Mouse (Mus musculus) ovary, postnatal 10 days (tissue): ENCODE data around the gene Sugct.
"Not testable (repeated sequence)": the region's sequence is repeated elsewhere in the genome, so short reads cannot be mapped to it uniquely, and the experiment has no call there.

ENCODE experiments used
- DNase-seq: peaks from one replicate; pipeline ENCODE4 v3.0.0; 2022; ENCODE audit warnings: low spot score

The Sugct gene

GRCm38 (mm10) chr13:17604670-17605069 lies 90.7 kb downstream of the Sugct start:
- no peak for DNase-seq

- no peak for DNase-seq
Observed at GRCm38 (mm10) chr13:17603756-17604155, 91.6 kb downstream of the Sugct start.

- no peak for DNase-seq
Observed at GRCm38 (mm10) chr13:17585267-17585913, 110.0 kb downstream of the Sugct start.

DNA sequence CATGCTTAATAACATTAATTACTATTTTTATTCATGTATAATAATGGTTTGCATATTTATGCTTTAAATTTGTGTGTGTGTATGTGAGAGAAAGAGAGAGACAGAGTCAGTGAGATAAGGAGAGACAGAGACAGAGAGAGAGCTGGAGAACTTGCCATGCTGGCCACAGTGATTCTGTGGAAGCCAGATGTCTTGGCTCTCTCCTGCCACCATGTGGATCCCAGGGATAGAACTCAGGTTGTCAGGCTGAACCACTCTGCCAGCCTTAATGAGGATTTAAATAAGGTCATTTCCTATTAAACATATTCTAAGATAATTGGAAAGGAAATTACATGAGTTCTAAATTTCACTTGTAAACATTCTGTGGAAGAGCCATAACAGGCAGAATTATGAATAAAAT lies 110.5 kb downstream of the Sugct start:
- no peak for DNase-seq

DNA sequence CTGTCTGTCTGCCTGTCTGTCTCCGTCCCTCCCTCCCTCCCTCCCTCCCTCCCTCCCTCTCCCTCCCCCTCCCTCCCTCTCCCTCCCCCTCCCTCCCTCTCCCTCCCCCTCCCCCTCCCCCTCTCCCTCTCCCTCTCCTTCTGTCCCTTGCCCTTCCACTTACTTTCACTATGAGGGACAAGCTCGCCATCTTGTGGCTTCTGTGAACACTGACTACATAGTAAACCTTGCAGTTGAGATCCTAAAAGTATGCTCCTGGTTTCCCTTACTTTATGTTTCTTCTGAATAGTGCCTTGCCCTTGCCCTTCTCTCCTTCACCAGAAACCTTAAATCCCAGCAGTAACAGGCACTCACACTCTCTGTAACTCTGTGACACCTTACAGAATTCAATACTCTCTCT lies 113.7 kb downstream of the Sugct start:
- DNase-seq = no peak

GRCm38 (mm10) chr13:17559357-17559756 lies 136.0 kb downstream of the Sugct start:
- no peak for DNase-seq

DNA sequence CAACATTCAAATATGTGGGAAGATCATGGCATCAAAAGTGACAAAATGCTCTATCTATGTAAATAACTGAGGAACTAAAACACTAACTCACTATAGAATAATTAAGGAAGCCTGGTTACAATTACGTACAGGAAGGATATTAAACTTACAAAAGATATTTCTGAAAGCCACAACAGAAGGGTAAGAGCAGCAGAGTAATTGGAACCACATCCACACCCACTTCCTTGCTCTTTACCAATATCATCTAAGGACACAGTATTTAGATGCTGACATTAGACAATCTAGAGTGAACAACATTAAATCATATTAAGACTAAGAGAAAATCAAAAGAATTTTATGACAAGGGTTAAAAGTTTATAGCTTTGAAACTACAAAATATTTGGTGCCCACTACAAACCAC lies 159.0 kb downstream of the Sugct start:
- DNase-seq = no peak

DNA sequence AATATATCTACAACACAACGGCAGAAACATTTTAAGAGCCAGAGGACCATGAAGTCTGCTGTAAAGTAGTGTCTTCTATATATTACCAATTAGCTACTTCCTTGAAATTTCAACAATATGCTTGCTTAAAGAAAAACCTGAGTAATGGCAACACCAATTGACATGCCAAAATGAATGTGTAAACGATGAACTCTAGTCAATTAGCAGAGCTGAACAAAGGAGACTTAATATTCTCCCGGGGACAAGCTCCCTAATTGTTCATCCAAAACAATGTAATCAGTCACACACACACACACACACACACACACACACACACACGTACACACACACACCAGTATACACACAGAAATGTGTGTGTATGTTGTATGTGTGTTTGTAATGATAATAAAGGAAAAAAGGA lies 160.5 kb downstream of the Sugct start:
- DNase-seq = no peak

DNA sequence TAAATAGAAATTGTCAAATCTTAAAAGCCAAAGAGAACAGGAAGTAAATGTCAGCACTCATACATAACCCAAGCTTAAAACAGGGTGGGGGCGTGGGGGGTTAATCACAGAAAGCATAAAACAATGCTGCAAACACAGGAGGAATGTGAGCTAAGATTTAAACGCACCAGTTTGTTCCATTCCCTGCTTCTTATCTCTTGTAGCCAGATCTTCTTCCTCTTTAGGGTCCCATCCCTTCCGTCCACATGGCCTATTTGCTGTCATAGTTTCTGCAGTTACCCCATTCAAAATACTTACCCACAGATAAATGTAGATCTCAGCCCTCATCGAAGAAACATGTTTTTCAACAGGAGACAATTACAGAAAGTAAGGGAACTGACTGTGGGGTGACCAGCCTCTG lies 160.9 kb downstream of the Sugct start:
- DNase-seq = no peak

DNA sequence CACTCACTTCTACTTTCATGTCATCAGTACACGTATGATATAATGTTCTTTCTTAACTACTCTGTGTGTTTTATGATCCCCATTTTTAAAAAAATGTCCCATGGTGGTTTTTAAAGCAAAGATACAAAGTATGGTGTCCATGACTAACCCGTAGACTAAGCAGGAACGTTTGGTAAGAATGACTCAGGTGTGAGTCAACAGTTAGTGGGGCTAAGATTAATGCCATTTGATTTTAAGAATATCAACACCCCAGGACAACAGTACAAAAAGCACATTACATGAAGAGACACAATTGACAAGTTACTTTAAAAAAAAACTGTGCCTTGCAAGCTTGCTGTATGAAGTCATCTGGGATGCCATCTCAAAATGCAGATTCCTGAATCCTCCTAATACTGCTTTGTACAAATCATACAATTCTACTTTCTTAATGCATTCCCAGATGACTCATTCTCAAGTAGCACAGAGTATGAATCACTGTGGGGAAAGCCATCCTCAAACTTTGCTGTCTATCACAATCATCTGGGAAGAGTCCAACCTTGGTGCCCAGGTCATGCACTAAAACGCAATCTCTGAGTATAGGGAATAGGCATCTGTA lies 184.1 kb downstream of the Sugct start:
- DNase-seq = no peak

- no peak for DNase-seq
Observed at GRCm38 (mm10) chr13:17494936-17495335, 200.4 kb downstream of the Sugct start.

GRCm38 (mm10) chr13:17494056-17494574 lies 201.2 kb downstream of the Sugct start:
- no peak for DNase-seq

DNA sequence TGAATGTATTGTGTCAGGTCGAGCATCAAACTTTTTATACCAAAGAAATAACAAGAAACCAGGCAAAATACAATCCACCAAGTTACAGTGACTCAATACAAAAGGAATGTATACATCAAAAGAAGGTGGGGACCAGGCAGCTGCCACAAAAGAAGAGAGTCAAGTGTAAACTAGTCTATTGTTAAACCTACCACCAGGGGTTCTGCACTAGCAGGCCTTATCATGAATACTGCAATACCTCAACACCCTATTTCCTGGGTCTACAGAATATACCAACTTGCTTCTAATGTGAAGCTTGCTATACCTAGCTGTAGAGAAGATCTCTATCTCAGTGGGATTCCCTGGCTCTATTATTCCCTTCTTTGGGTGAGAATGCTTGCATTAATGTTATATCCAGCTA lies 237.4 kb downstream of the Sugct start:
- not testable (repeated sequence) for DNase-seq

DNA sequence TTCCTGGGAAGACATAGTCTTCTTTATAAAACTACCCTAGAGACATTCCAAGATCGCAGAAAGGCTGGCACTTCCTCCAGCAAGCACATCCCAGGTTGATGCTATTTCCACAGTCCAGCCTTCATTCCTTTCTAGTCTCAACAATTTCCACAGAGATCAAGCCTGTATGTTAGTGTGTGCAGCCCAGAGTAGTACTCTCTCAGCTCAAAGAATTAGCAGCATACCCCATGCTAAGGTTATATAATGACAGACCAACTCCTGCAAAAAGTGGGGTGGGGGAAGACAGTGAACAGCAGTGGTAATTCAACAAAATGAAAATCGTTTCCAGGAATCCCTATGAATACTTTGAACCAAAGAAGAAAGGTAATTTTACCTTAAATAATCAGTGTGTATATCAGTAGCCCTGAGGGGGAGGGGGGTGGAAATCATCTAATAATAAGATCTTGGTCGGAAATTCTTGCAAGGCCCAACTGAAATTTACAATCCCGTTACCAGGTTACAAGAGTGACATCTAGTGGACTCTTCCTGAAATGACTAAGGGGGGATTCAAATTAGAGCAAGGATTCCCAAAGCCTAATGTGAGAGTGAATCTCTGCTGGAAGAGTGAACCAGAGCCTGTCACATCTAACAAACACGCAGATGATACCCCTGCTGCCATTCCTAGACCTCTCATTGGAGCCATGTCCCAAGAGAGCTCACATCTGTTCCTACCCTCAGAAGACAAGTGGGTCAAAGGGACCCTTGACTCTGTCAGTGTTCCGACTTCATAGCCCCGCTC lies 263.0 kb downstream of the Sugct start:
- no peak for DNase-seq

DNA sequence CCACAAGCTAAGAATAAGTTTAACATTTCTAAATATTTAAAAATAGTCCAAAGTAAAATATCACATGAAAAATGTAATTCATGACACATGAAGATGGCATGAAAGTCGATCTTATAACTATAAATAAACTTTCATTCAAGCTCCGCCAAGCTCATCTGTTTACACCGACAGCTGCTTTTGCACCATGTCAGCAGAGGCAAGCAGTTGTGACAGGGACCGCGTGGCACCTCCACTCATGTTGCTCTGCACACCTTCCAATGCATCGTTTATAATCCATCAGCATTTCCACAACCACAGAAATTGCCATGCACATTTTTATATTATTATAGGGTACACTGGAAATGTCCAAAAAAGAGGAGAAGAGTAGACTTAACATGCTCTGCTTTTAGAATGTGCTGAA lies 273.5 kb downstream of the Sugct start:
- DNase-seq = no peak

DNA sequence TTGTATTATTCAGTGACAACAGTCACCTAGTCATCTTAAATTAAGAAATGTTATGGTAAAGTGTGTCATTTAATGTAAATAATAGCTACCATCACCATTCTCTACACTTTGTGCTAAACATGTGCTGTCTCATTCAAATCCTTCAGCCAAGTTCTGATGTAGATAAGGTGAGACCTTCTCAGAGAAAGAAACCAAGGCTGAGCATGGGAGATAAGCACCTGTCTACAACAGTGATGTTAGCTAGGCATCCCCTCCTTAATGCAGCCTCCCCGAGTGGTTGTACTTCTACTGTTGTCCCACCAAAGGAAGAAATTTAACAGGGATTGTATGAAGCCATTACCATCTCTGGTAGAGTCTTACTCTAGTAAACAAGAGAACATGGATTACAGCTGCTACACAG lies 274.8 kb downstream of the Sugct start:
- no peak for DNase-seq

DNA sequence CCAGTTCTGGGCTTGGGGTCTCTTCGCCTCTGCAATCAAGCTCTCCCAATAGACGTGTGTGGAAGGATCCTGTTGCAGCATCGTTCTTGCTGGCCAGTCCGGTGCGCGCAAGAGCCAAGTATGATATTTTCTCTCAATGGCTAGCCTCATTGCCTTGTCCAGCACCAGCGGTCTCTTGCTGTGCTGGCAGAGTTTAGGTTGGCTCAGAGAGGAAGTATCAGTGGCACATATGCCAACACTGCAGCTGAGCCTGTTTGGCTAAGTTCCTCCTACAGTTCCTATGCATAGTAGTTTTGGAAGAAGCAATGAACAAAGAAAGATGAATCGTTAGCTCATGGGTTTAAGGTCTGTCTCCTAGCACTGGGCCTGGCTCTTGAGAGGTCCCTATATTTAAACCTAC lies 352.5 kb downstream of the Sugct start:
- DNase-seq = no peak

- DNase-seq = no peak
Observed at GRCm38 (mm10) chr13:17335885-17336540, 359.3 kb downstream of the Sugct start.

- DNase-seq = no peak
Observed at GRCm38 (mm10) chr13:17326863-17327262, 368.5 kb downstream of the Sugct start.

DNA sequence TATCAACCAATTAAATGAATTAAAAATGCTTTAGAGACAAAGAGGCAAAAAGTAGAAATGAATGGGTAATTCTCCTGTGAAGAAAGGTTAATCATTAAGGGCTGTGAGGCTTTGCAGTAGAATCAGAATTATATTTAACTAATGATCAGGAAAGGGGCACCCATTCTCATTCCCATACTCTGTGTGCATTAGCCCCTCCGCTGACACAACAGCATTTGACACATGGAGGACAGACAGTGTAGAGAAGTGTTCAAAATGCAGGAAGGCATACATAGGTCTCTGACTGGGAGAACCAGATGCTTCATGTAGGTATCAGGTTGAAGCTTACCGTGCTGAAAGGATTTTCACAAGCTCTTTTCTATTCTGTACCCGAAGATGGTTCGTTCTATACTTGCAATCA lies 393.8 kb downstream of the Sugct start:
- DNase-seq = no peak

DNA sequence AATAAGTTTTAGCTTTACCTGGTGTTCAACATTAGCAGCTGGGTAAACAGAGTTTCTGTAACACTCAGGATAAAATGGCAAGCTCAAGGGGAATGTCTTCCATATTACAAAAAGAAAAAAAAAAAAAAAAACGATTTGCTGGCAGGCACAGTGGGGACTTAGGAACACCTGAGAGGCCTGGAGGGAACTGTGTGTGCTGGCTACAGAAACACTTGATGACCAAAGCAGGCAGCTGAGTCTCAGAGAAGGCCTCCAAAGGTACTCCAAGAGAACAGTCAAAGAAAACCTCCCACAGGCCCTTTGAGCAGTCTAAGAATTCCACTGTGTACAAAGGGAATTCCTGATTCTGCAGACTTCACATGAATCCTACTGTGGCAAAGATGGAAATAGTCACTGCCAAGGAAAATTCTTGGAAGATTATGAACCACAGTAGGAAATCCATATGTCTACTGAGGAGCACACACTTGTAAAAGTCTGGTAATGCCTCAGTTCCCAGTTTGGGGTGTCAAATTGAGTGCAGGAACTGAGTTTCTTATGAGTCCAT lies 397.8 kb downstream of the Sugct start:
- DNase-seq = no peak

DNA sequence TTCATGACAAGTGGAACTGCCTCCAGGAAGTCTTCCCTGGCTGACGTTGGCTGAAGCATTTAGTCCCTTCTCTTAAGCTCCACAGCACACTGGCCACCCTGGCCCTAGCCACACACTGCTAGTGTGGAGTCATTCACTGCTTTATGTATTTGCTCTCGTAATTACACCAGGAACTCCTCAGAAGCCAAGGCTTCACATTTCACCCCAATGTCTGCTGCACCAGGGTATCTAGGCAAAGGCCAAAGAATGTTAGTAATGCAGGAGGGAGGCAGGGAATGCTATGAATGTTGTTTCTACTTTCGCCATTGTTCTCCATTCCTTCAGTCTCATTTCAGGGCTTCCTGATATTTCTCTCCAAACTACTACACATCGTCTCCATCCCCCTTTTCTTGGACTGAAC lies 398.4 kb downstream of the Sugct start:
- no peak for DNase-seq
